8 mouse cellular contexts compared by ENCODE assay signal in the genomic region with DNA sequence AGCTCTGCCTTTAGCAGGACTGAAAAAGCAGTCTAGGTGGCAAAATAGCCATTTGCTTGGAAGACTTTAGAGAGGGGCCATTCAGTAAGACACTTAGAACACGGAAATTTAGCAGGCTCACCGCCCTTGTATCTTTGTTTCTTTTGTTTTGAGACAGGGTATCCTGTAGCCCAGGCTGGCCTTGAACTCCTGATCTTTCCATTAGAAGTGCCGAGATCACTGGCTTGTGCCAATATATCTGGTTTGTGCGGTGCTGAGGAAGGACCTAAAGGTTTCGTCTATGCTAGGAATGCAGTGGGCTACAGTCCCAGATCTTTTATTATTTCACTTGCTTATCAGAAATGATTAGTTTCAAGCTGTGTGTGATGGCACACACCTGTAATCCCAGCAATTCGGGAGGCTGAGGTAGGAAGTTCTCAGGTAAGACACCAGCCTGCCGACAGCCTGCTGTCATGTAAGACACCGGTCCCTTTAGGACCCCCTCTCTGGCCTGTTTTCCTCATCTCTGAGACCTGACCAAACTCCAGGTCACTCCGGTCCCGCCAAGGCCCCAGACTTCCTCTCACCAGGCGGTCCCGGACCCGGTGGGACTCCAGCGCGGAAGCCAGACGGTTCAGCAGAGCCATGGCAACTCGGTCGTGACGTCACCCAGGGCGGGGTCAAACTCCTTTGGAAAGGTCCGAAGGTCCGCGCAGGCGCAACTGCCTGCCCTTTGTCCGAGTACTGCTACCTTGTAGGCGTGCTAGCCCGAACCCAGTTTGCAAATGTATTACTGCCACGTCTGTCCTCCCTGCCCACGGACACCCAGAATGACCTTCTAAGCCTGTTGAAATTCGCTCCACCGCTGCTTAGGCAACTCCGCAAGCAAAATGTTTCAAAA. TPM values are rescaled to one million over a fixed set of nuclear protein-coding genes. Genes with fewer than 3 reads are reported as not detected.
DNase-seq lines count a peak whose midpoint lies in the region; ATAC-seq lines count a peak whose summit lies in the region.

A gene (minus strand): TSS at position 675 of the 880 bp plus-strand sequence.

- no peaks in the 10 kb centered on the region for H3K36me3 ChIP-seq in hindbrain, embryonic 15.5 days

- peak; percentile 70 for DNase-seq in T-cell, adult 2 months (ENCODE audit: low spot score)
- peak; percentile 98 for DNase-seq in cerebellum, postnatal 36 days
- peak; percentile 85 to 87 for DNase-seq in frontal cortex, postnatal 36 days (ENCODE audit: low spot score in 2 of 2)
- peak; percentile 79 for DNase-seq in left cerebral cortex, adult 11 months (ENCODE audit: low spot score)
- peak; percentile 98 to 99 for DNase-seq in lung, postnatal 4 days
- peak; percentile 91 for DNase-seq in retina, postnatal 7 days (ENCODE audit: low read depth, low spot score)
- DNase-seq in urinary bladder, adult 2 months (ENCODE audit: low spot score), result peak; percentile 96

- peak within 1 kb of the TSS; percentile 36 for H3K9ac ChIP-seq in hindbrain, embryonic 15.5 days

- peaks cover 5% of the 10 kb centered on the region for H3K4me1 ChIP-seq in hindbrain, embryonic 15.5 days (replicated peaks)

- peak; percentile 95 for ATAC-seq in hindbrain, embryonic 15.5 days (ENCODE audit: low FRiP score, low read depth)

- H3K27me3 ChIP-seq in hindbrain, embryonic 15.5 days, result no peaks in the 10 kb centered on the region

- WGBS in hindbrain, embryonic 15.5 days, result 7% methylated on average over 32 of the region's 32 CpGs

- H3K27ac ChIP-seq in hindbrain, embryonic 15.5 days (replicated peaks), result peak within 1 kb of the TSS; percentile 72

- H3K4me3 ChIP-seq in hindbrain, embryonic 15.5 days, result peak within 1 kb of the TSS; percentile 43

- H3K9me3 ChIP-seq in hindbrain, embryonic 15.5 days, result no peaks in the 10 kb centered on the region

- H3K4me2 ChIP-seq in hindbrain, embryonic 15.5 days, result peak within 1 kb of the TSS; percentile 62

RNA-seq across cellular contexts. Expression of the gene that starts here (rescaled TPM):
- 4.3 and 4.5 TPM in 2 replicates for polyA plus RNA-seq in hindbrain, embryonic 15.5 days (2015; fragmentation: Nextera tagmentation; extraction: Ambion mirVana)
- 8.5 and 11.1 TPM in 2 replicates for polyA plus RNA-seq in urinary bladder, adult 2 months (2012; rRNA removed)

Comparison
In these comparisons a context has a peak if more than half of its experiments do, and no peak if none do; other contexts are left out.
1. Peak in every context shown above with its lines: DNase-seq, ATAC-seq, H3K4me3 ChIP-seq and H3K27ac ChIP-seq.